Mouse (Mus musculus) limb, embryonic 10.5 days (tissue): ENCODE measurements around the gene Gmppa. TPM values are rescaled to one million over a fixed set of nuclear protein-coding genes. Genes with fewer than 3 reads are reported as not detected.

Source experiments
- DNase-seq: peaks from one replicate; pipeline ENCODE4 v3.0.0-alpha.2; 2017; ENCODE audit warnings: low spot score
- H3K27ac ChIP-seq: fragments of 300-500 bp; sonication (generic); 2 replicates; pipeline ENCODE4 v1.5.1; 2016; ENCODE audit warnings: mild to moderate bottlenecking
- H3K27me3 ChIP-seq: fragments of 300-500 bp; sonication (generic); 2 replicates; pipeline ENCODE4 v1.6.1; 2016; ENCODE audit warnings: low read depth, mild to moderate bottlenecking; ENCODE audit not compliant: poor library complexity, severe bottlenecking
- H3K36me3 ChIP-seq: fragments of 300-500 bp; sonication (generic); 2 replicates; pipeline ENCODE4 v1.6.1; 2016; ENCODE audit warnings: mild to moderate bottlenecking, moderate library complexity
- H3K4me1 ChIP-seq: fragments of 300-500 bp; sonication (generic); 2 replicates; pipeline ENCODE4 v1.6.1; 2016
- H3K4me3 ChIP-seq: fragments of 300-500 bp; sonication (generic); 2 replicates; pipeline ENCODE4 v1.5.1; 2016; ENCODE audit warnings: mild to moderate bottlenecking, moderate library complexity
- H3K9me3 ChIP-seq: fragments of 300-500 bp; sonication (generic); replicated peaks from 2 replicates; pipeline ENCODE4 v1.6.1; 2016; ENCODE audit warnings: mild to moderate bottlenecking
- WGBS: fragments of 180-500 bp; shearing (Covaris S2); methylation state at CpG from one replicate; pipeline ENCODE4 v1.1.7; 2016; 5-methylcytosine and 5-hydroxymethylcytosine counted together
- polyA plus RNA-seq: library from polyadenylated mRNA; unstranded; fragments of >200 nt; fragmentation: Nextera tagmentation; extraction: Ambion mirVana; gene quantifications from 2 replicates; pipeline ENCODE4 v1.2.1, GENCODE M21; 2016

Gene Gmppa
- 50.4 and 61.7 TPM in 2 replicates for polyA plus RNA-seq

DNA sequence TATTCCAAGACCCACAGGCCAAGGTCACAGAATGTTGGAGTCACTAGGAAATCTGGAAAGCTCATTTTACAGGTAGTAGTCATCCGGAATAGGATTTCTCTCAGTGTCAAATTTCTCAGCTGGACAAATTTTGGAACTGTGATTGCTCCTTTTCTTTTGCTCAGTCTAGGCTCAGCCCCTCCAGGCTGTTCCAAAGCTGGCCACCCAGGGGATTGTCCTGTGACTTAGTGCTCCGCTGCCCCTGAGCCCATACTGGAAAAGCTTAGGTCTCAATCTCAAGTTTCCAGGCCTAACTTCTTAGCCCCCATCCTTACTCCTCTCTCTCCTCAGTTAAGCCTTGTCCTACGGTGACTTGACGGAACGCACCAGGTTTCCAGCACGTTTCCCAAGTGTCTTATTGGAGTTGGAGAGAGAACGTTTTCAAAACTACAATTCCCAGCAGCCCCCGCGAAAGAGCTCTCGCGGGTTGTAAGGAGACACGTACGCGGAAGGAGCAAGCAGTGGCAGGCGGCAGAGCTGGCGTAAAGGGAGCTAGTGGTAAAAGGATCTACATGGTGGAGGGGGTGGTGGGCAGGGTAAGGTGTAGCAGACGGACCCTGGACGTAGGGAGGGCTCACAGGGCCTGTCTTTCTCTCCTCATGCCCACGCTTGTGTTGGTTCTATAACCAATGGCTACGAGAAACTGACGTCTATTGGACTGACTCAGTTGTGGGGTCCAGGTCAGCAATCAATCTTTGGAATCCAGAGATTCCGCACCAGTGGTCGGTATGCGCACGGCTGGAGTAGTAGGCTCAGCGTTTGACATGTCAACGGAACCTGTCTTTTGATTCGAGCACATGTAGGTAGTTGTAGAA lies at the start of gene Gmppa:
Gene Gmppa (plus strand): TSS at position 456 of the 854 bp plus-strand sequence.
- H3K4me1 ChIP-seq, result peaks cover 63% of the 10 kb centered on the region

DNA sequence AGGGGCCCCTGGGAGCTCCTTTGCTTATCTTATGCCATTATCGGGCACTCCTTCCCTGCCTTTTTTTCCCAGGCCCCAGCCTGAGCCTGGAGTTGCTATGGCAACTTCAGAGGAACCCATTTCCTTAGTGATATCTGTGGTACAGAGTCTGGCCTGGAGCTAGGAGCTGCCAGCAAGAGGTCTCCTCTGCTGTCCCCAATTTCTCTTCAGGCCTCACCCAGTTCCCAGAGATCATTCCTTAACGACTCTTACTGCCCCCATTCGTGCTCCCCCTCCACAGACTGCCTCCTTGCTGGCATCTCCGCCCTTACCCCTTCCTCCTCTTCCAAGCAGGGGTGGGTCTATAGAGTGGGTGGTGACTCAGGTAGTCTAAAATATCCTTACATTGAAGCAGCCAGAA lies 49.6 kb upstream of the Gmppa start:
- Histone ChIP-seq H3K4me3 (no peak overlapping the region), H3K27me3 (peaks cover 69% of the 10 kb centered on the region), H3K9me3 (no peaks in the 10 kb centered on the region), H3K27ac (no peak overlapping the region), H3K36me3 (peaks cover 28% of the 10 kb centered on the region), H3K4me1 (peaks cover 75% of the 10 kb centered on the region)
- 34% methylated on average over 4 of the region's 4 CpGs for WGBS
- DNase-seq, result no peak

More for the DNA sequence above, at the start of gene Gmppa:
- Histone ChIP-seq H3K4me3 (peak within 1 kb of the TSS; percentile 65), H3K27ac (peak within 1 kb of the TSS; percentile 82), H3K9me3 (no peaks in the 10 kb centered on the region), H3K36me3 (peaks cover 10% of the 10 kb centered on the region), H3K27me3 (peaks cover 13% of the 10 kb centered on the region; the same call in 1 of the 2 replicates)
- 6% methylated on average over 28 of the region's 28 CpGs for WGBS
- peak; percentile 78 for DNase-seq

DNA sequence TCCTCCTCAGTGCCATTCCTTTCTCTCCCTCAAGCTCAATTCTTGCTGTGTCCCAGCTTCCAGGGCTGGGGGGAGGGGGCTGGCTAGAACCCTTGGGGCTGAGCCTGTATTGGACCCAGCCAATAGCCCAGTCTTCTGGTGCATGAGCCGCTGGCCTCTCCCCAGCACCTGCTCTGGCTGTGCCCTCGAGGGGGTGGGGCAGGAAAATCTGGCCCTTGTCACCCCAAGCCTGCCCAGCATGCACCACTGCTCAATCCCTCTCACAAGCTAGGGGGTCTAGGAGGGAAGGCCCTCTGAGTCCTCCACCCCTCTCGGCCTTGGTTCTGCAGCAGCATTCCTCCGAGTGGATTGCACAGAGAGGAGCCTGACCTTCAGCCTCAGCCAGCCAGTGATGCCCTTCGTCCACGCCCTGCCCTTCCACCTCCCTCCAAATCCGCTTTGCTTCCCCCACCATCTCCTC lies 48.2 kb upstream of the Gmppa start:
- Histone ChIP-seq H3K9me3 (no peaks in the 10 kb centered on the region), H3K36me3 (peaks cover 34% of the 10 kb centered on the region), H3K4me1 (peaks cover 62% of the 10 kb centered on the region), H3K27me3 (peaks cover 64% of the 10 kb centered on the region), H3K27ac (peak overlapping the region; percentile 66; the same call in 1 of the 2 replicates), H3K4me3 (peak overlapping the region; percentile 46)
- whole genome bisulfite sequencing, result 19% methylated on average over 7 of the region's 7 CpGs
- peak; percentile 44 for DNase-seq

DNA sequence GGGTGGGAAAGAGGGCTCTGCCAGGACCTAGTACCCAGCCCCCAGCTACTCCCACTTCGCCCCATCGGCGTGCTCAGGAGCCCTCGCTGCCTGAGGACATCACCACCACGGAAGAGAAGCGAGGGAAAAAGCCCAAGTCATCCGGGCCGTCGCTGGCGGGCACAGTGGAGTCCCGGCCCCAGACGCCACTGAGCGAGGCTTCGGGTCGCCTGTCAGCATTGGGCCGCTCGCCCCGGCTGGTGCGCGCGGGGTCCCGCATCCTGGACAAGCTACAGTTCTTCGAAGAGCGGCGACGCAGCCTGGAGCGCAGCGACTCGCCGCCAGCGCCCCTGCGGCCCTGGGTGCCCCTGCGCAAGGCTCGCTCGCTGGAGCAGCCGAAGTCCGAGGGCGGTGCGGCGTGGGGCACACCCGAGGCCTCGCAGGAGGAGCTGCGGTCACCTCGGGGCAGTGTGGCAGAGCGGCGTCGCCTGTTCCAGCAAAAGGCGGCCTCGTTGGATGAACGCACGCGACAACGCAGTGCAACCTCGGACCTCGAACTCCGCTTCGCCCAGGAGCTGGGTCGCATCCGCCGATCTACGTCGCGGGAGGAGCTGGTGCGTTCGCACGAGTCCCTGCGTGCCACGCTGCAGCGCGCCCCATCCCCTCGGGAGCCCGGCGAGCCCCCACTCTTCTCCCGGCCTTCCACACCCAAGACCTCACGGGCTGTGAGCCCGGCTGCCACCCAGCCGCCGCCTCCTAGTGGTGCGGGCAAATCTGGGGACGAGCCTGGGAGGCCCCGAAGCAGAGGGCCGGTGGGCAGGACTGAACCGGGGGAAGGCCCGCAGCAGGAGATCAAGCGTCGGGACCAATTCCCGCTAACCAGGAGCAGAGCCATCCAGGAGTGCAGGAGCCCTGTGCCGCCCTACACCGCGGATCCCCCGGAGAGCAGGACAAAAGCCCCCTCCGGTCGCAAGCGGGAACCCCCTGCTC lies 47.5 kb upstream of the Gmppa start:
- peak overlapping the region; percentile 46 for H3K4me3 ChIP-seq
- peaks cover 64% of the 10 kb centered on the region for H3K27me3 ChIP-seq
- peaks cover 34% of the 10 kb centered on the region for H3K36me3 ChIP-seq
- 5% methylated on average over 94 of the region's 94 CpGs for WGBS
- peak; percentile 65 for DNase-seq
- H3K4me1 ChIP-seq, result peaks cover 61% of the 10 kb centered on the region
- no peaks in the 10 kb centered on the region for H3K9me3 ChIP-seq
- H3K27ac ChIP-seq, result peak overlapping the region; percentile 66

DNA sequence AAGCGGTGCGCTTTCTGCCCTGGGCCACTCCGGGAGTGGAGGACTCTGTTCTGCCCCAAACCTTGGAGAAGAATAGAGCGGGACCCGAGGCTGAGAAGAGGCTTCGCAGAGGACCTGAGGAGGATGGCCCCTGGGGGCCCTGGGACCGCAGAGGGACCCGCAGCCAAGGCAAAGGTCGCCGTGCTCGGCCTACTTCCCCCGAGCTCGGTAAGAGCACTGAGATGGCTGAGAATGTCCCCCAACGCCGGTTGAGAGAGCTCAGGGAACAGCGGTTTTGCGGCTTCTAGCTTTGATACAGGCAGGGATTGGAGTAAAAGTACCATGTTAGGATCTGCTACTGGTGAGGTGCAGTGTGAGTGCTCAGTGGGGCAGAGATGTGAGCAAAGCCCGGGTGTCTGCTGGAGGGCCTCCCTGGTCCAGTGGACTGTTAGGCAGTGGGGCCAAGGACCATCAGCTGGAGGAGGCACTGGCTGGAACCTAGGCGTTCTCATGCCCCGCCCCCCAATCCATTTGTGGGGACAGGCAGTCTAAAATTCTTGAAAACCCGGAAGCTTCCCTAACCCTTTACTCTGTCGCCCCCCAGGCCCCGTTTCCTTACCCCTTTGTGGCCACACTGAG lies 46.7 kb upstream of the Gmppa start:
- peak overlapping the region; percentile 46 for H3K4me3 ChIP-seq
- H3K4me1 ChIP-seq, result peaks cover 60% of the 10 kb centered on the region
- H3K27ac ChIP-seq, result peak overlapping the region; percentile 66
- H3K9me3 ChIP-seq, result no peaks in the 10 kb centered on the region
- 24% methylated on average over 23 of the region's 23 CpGs for WGBS
- peak; percentile 55 for DNase-seq
- H3K36me3 ChIP-seq, result peaks cover 34% of the 10 kb centered on the region
- peaks cover 64% of the 10 kb centered on the region for H3K27me3 ChIP-seq

DNA sequence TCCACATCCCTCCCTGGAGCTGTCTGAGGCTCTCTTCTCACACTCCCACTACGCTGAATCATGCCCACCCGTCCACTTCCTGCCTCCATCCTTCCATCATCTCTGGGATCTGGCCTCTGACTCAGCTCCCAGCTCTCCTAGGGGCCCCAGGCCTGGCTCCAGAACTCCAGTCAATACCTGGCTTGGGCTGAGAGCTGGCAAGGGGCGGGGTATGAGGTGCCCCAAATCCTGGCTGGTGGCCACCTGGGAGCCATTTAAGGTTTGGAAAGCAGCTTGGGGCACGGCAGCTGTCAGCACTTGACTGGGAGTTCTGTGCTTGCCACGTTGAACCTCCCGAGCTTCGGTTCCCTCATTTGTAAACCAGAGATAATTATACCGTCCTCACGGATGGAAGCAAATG lies 42.6 kb upstream of the Gmppa start:
- 77% methylated on average over 9 of the region's 9 CpGs for WGBS
- Histone ChIP-seq H3K27ac (peak overlapping the region; percentile 46; the same call in 1 of the 2 replicates), H3K4me3 (no peak overlapping the region), H3K4me1 (peaks cover 24% of the 10 kb centered on the region), H3K9me3 (no peaks in the 10 kb centered on the region), H3K27me3 (peaks cover 27% of the 10 kb centered on the region), H3K36me3 (peaks cover 39% of the 10 kb centered on the region)
- no peak for DNase-seq

DNA sequence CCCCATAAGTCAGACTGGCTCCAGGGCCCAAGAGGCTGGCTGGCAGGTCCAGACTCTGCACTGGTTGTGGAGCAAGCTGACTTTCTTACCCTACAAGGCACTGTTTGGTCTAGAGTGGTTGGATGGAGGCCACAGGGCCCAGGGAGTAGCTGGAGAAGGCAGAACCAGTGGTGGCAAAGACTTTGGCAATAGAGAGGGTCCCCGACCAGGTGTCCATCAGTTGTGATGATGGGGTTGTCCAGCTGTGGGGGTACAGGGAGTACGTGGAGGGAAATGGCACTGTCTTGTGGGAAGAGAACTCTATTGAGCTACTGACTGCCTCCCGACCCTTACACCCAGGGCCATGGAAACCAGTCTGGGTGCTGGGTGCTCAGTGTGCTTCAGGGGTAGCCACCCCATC lies 41.9 kb upstream of the Gmppa start:
- no peaks in the 10 kb centered on the region for H3K9me3 ChIP-seq
- peaks cover 20% of the 10 kb centered on the region for H3K27me3 ChIP-seq
- no peak for DNase-seq
- H3K36me3 ChIP-seq, result peaks cover 37% of the 10 kb centered on the region
- H3K4me3 ChIP-seq, result no peak overlapping the region
- no peak overlapping the region for H3K27ac ChIP-seq
- 89% methylated on average over 3 of the region's 3 CpGs for WGBS
- H3K4me1 ChIP-seq, result peaks cover 24% of the 10 kb centered on the region

DNA sequence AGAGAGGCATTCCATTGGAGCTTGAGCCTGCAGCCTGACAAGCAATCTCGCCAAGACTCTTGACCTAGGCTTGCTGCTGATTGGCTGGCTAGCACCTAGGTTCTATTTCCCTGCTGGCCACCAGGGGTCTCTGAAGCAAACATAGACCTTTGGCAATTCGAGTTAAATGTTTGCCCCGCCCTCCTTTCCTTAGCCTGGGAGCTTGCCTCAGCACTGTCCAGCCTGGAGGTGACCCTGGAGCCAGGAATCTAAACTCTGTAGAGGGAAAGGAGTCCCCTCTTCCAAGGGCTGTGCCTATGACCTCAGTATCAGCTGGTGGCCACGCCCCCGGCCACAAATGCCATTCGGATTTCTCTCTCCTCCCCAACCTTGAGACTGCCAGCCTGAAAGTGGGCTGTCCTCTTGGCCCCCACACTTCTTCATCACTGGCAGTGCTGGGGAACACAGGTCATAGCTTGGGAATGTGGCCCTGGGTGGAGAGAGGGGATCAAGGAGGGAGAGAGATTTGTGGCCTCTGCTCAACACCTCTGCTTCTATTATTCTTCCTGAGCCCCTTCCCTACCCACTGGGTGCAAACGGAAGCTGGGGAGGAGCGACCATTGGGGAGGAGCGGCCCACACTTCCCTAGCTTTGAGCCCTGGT lies 36.8 kb upstream of the Gmppa start:
- Histone ChIP-seq H3K4me3 (peak overlapping the region; percentile 45), H3K9me3 (no peaks in the 10 kb centered on the region), H3K36me3 (peaks cover 48% of the 10 kb centered on the region), H3K27ac (peak overlapping the region; percentile 89), H3K4me1 (peaks cover 36% of the 10 kb centered on the region), H3K27me3 (no peaks in the 10 kb centered on the region)
- DNase-seq, result peak; percentile 82
- WGBS, result 7% methylated on average over 9 of the region's 9 CpGs

DNA sequence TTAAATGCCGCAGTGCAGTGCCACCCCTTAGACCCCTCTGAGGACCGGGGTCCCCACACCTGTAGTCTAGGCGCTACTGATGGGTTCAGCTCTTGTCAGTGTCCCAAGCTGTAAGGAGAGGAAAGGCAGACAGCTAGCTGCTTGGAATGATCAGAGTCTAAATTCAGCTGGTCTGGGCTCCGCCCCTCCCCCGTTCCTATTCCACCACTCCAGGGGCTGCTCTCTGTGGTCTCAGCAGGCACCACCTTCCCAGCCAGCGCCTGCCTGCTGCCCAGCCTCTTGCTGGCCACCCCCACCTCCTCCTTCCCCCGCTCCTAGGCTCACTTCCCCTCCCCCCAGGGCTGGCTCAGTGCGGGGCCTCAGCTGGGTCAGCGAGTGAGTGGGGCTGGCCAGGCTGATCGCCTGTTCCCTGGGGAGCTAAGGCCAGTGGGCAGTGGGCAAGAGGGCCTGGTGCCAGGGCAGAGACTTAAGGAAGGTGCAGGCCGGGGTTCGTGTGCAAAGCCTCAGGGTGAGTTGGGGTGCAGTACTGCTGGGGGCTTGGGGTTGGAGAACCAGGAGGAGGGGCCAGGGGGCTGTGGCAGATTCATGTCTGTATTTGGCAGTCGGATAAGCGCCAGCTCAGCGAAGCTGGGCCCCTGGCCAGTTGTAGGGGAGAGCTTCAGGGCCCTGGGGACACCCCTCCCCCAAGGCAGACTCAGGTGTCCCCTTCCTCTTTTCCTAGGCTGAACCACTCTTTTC lies 35.8 kb upstream of the Gmppa start:
- 5% methylated on average over 15 of the region's 15 CpGs for WGBS
- peaks cover 40% of the 10 kb centered on the region for H3K4me1 ChIP-seq

DNA sequence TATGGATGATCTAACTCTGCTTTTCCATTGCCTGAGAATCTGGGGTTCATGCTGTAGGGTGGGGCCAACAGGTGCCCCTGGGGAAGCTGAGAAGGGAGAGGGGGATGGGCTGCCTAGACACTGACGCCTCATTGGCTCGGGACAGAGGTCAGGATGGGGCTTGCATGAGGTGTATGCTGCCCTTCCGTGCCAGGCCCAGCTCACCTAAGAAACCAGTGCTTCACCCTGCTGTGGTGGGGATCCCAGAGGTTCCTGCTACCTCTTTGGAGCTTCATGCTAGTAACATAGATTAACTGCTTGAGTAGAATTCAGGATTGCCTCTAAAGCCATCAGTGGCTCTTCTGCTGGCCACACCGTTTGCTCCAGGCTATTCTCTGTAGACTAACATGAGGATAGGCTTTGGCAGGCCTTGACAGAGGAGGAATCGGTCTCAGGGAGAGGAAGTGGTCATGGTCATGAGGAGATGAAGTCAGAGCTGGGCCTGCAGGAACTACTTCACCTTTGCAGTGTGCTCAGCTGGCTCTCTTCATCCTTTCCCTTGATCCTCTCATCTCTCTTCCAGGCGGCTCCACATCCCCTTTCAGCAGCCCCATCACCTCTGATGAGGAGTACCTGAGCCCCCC lies 35.1 kb upstream of the Gmppa start:
- Histone ChIP-seq H3K4me3 (peak overlapping the region; percentile 45), H3K27ac (peak overlapping the region; percentile 89), H3K9me3 (no peaks in the 10 kb centered on the region), H3K4me1 (peaks cover 40% of the 10 kb centered on the region), H3K27me3 (no peaks in the 10 kb centered on the region), H3K36me3 (peaks cover 57% of the 10 kb centered on the region)
- DNase-seq, result no peak
- WGBS, result 34% methylated on average over 6 of the region's 6 CpGs

More for the DNA sequence above, 35.8 kb upstream of the Gmppa start:
- no peaks in the 10 kb centered on the region for H3K9me3 ChIP-seq
- H3K4me3 ChIP-seq, result peak overlapping the region; percentile 45
- H3K36me3 ChIP-seq, result peaks cover 57% of the 10 kb centered on the region
- no peaks in the 10 kb centered on the region for H3K27me3 ChIP-seq
- DNase-seq, result peak; percentile 86
- H3K27ac ChIP-seq, result peak overlapping the region; percentile 89

DNA sequence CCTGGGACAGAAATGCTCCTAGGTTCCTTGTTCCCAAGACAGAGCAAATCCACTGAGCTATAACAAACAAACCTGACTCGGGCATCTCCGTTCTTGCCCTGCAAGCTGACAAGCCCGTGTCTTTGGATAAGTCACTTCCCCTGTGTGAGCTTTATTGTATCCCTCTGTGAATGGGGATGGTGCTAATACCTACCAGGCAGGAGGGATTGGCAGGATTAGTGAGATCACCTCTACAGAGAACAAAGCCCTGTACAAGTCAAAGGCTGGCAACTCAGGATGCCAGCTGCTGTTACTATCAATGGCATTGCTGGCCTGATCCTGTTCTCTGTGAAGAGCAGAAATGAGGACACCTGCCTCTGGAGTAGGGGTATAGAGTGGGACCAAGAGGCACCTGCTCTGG lies 30.2 kb upstream of the Gmppa start:
- no peak overlapping the region for H3K27ac ChIP-seq
- H3K9me3 ChIP-seq, result no peaks in the 10 kb centered on the region
- WGBS, result 84% methylated on average over 3 of the region's 3 CpGs
- DNase-seq, result no peak
- H3K36me3 ChIP-seq, result peaks cover 80% of the 10 kb centered on the region
- H3K4me1 ChIP-seq, result peaks cover 14% of the 10 kb centered on the region
- H3K27me3 ChIP-seq, result no peaks in the 10 kb centered on the region
- no peak overlapping the region for H3K4me3 ChIP-seq
